Mouse (Mus musculus) ES-Bruce4 (cell line): ENCODE measurements around the gene Tspoap1. TPM values are rescaled to one million over a fixed set of nuclear protein-coding genes. Genes with fewer than 3 reads are reported as not detected.

ENCODE experiments used
- H3K27ac ChIP-seq: 2 replicates; pipeline ENCODE4 v1.5.1; 2012; ENCODE audit warnings: low read length, inconsistent platforms; ENCODE audit not compliant: insufficient read depth
- H3K27me3 ChIP-seq: 2 replicates; pipeline ENCODE4 v1.6.1; 2012; ENCODE audit warnings: mild to moderate bottlenecking, low read length, inconsistent platforms; ENCODE audit not compliant: control insufficient read depth, poor library complexity, insufficient read depth, severe bottlenecking
- H3K36me3 ChIP-seq: 2 replicates; pipeline ENCODE4 v1.6.1; 2012; ENCODE audit warnings: inconsistent platforms, mild to moderate bottlenecking, low read length, moderate library complexity; ENCODE audit not compliant: control insufficient read depth, poor library complexity, insufficient read depth, severe bottlenecking
- H3K4me1 ChIP-seq: one replicate; pipeline ENCODE4 v1.8.1; 2011; ENCODE audit warnings: low read length; ENCODE audit not compliant: control insufficient read depth, insufficient read depth
- H3K4me3 ChIP-seq: 2 replicates; pipeline ENCODE4 v1.5.1; 2011; ENCODE audit warnings: low read depth, mild to moderate bottlenecking, low read length
- H3K9ac ChIP-seq: 2 replicates; pipeline ENCODE4 v1.6.1; 2012; ENCODE audit warnings: low read depth, mild to moderate bottlenecking, inconsistent platforms; ENCODE audit not compliant: poor library complexity, severe bottlenecking
- H3K9me3 ChIP-seq: replicated peaks from 2 replicates; pipeline ENCODE4 v1.6.1; 2012; ENCODE audit warnings: mild to moderate bottlenecking, low read length, inconsistent platforms; ENCODE audit not compliant: control insufficient read depth, poor library complexity, insufficient read depth, severe bottlenecking
- CTCF ChIP-seq: IDR thresholded peaks from one replicate; pipeline ENCODE4 v1.8.1; 2011; ENCODE audit warnings: low read depth, low read length
- EP300 ChIP-seq: IDR thresholded peaks from 2 replicates; pipeline ENCODE4 v1.6.1; 2011; ENCODE audit warnings: low read depth, low read length; ENCODE audit not compliant: insufficient read depth
- POLR2A ChIP-seq: IDR thresholded peaks from one replicate; pipeline ENCODE4 v1.8.1; 2011; ENCODE audit warnings: low read length; ENCODE audit not compliant: insufficient read depth
- polyA plus RNA-seq: library from polyadenylated mRNA; stranded (reverse); fragments of >200 nt; gene quantifications from 2 replicates; pipeline ENCODE4 v1.2.4, GENCODE M21; 2011; ENCODE audit warnings: low read depth; ENCODE audit not compliant: missing spikeins, insufficient read depth, insufficient read length

The Tspoap1 gene
- polyA plus RNA-seq, 1 experiment = 3.2 TPM

- Histone ChIP-seq H3K27me3 (no peaks in the 10 kb centered on the region), H3K36me3 (peaks cover 7% of the 10 kb centered on the region; the same call in 1 of the 2 replicates), H3K9me3 (no peaks in the 10 kb centered on the region), H3K4me3 (peak overlapping the region; percentile 75), H3K9ac (peak overlapping the region; percentile 78), H3K4me1 (peaks cover 3% of the 10 kb centered on the region), H3K27ac (peak overlapping the region; percentile 73)
- no peak for TF ChIP-seq EP300
- TF ChIP-seq POLR2A = no peak
- no peak for TF ChIP-seq CTCF
These were observed 4.0 kb upstream of the Tspoap1 start for GRCm38 (mm10) chr11:87756251-87756820.

- no peak for TF ChIP-seq POLR2A
- TF ChIP-seq EP300 = no peak
- peaks cover 7% of the 10 kb centered on the region; the same call in 1 of the 2 replicates for H3K36me3 ChIP-seq
- H3K27ac ChIP-seq = peak overlapping the region; percentile 73
- H3K27me3 ChIP-seq = no peaks in the 10 kb centered on the region
- H3K4me1 ChIP-seq = peaks cover 3% of the 10 kb centered on the region
- no peaks in the 10 kb centered on the region for H3K9me3 ChIP-seq
- peak overlapping the region; percentile 78 for H3K9ac ChIP-seq
- peak overlapping the region; percentile 75 for H3K4me3 ChIP-seq
These were observed 3.1 kb upstream of the Tspoap1 start for GRCm38 (mm10) chr11:87757001-87757954.

- Histone ChIP-seq H3K36me3 (peaks cover 7% of the 10 kb centered on the region; the same call in 1 of the 2 replicates), H3K9me3 (no peaks in the 10 kb centered on the region), H3K27me3 (no peaks in the 10 kb centered on the region), H3K4me1 (peaks cover 3% of the 10 kb centered on the region), H3K27ac (no peak overlapping the region), H3K9ac (no peak overlapping the region), H3K4me3 (no peak overlapping the region)
- TF ChIP-seq POLR2A (no peak), EP300 (no peak), CTCF (no peak)
These were observed 2.0 kb upstream of the Tspoap1 start for GRCm38 (mm10) chr11:87758161-87758911.

- no peaks in the 10 kb centered on the region for H3K27me3 ChIP-seq
- peaks cover 3% of the 10 kb centered on the region for H3K4me1 ChIP-seq
- H3K9me3 ChIP-seq = no peaks in the 10 kb centered on the region
- H3K9ac ChIP-seq = no peak overlapping the region
- H3K36me3 ChIP-seq = peaks cover 7% of the 10 kb centered on the region; the same call in 1 of the 2 replicates
- TF ChIP-seq POLR2A (no peak), EP300 (no peak), CTCF (no peak)
- H3K4me3 ChIP-seq = no peak overlapping the region
- no peak overlapping the region for H3K27ac ChIP-seq
These were observed 1.3 kb upstream of the Tspoap1 start for GRCm38 (mm10) chr11:87758957-87759608.

- no peak overlapping the region for H3K4me3 ChIP-seq
- peaks cover 3% of the 10 kb centered on the region for H3K4me1 ChIP-seq
- no peaks in the 10 kb centered on the region for H3K9me3 ChIP-seq
- peaks cover 4% of the 10 kb centered on the region; the same call in 1 of the 2 replicates for H3K27me3 ChIP-seq
- H3K36me3 ChIP-seq = peaks cover 7% of the 10 kb centered on the region; the same call in 1 of the 2 replicates
- H3K27ac ChIP-seq = no peak overlapping the region
- TF ChIP-seq CTCF (peak; percentile 57), POLR2A (no peak)
- H3K9ac ChIP-seq = no peak overlapping the region
These were observed 734 bp upstream of the Tspoap1 start for GRCm38 (mm10) chr11:87759609-87760005.
